Mouse (Mus musculus) forelimb bud, embryonic 11.5 days (tissue): Measurements from ENCODE around the gene Rbm17.
"Not testable (repeated sequence)": the region's sequence is repeated elsewhere in the genome, so short reads cannot be mapped to it uniquely, and the experiment has no call there.

Experiments
- DNase-seq: peaks from one replicate; pipeline ENCODE4 v3.0.0-alpha.2; 2012; ENCODE audit warnings: low read depth, low spot score

Gene Rbm17

DNA sequence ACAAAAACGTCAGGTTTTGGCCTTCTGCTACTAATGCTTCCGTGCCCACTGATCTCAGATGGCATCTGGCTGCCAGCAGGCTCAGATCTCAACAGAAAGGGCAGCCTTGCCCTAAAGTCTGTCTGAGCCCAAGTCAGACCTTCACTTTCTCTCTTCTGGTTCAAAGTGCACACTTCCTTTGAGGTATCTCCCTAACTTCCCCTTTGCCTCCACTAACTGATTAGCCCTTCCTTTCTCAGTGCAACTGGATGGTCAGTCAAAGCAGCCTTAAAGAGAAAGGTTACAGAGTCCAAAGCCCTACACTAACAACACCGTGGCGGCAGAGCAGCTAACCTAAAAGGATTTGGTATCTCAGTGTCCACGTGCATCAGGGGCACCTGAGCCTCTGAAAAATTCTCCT is 59.6 kb downstream of the Rbm17 start:
- DNase-seq = no peak

- DNase-seq = no peak
Measured at GRCm38 (mm10) chr2:11543158-11543557, 60.8 kb downstream of the Rbm17 start.

GRCm38 (mm10) chr2:11542640-11543039 is 61.3 kb downstream of the Rbm17 start:
- peak; percentile 46 for DNase-seq

- no peak for DNase-seq
Measured at GRCm38 (mm10) chr2:11542121-11542520, 61.8 kb downstream of the Rbm17 start.

- not testable (repeated sequence) for DNase-seq
Measured at GRCm38 (mm10) chr2:11541528-11541927, 62.4 kb downstream of the Rbm17 start.

GRCm38 (mm10) chr2:11535966-11536365 is 68.0 kb downstream of the Rbm17 start:
- DNase-seq = no peak
